Mouse (Mus musculus): ENCODE measurements around the gene Hsd17b11. TPM values are rescaled to one million over a fixed set of nuclear protein-coding genes. Genes with fewer than 3 reads are reported as not detected.

Hsd17b11 gene
- polyA plus RNA-seq, 1 experiment from 2014 or later, result 2.9 TPM

- H3K9ac ChIP-seq (replicated peaks; ENCODE audit: low read depth, low read length), result no peak overlapping the region
- no peak overlapping the region for H3K4me2 ChIP-seq (ENCODE audit: low read depth, low read length)
- H3K4me3 ChIP-seq (ENCODE audit: low read depth, low read length), result no peak overlapping the region
- peaks cover 9% of the 10 kb centered on the region; the same call in 1 of the 2 replicates for H3K36me3 ChIP-seq (ENCODE audit: control insufficient read depth, insufficient read depth, low read length)
- no peaks in the 10 kb centered on the region for H3K9me3 ChIP-seq (ENCODE audit: control insufficient read depth, low read length)
- H3K27ac ChIP-seq (ENCODE audit: low read depth, low read length), result no peak overlapping the region
- ATAC-seq (ENCODE audit: low read depth), result no peak
- WGBS, result 88% methylated on average over 7 of the region's 7 CpGs
- no peaks in the 10 kb centered on the region for H3K27me3 ChIP-seq (ENCODE audit: control insufficient read depth, insufficient read depth, low read length)
- H3K4me1 ChIP-seq (ENCODE audit: control insufficient read depth, insufficient read depth, low read length), result no peaks in the 10 kb centered on the region
Measured at GRCm38 (mm10) chr5:104056295-104056694, 34.6 kb upstream of the Hsd17b11 start.

GRCm38 (mm10) chr5:104055816-104056215 lies 34.1 kb upstream of the Hsd17b11 start:
- H3K27ac ChIP-seq (ENCODE audit: low read depth, low read length), result no peak overlapping the region
- peaks cover 13% of the 10 kb centered on the region; the same call in 1 of the 2 replicates for H3K36me3 ChIP-seq (ENCODE audit: control insufficient read depth, insufficient read depth, low read length)
- H3K4me1 ChIP-seq (ENCODE audit: control insufficient read depth, insufficient read depth, low read length), result no peaks in the 10 kb centered on the region
- no peak for ATAC-seq (ENCODE audit: low read depth)
- H3K9ac ChIP-seq (replicated peaks; ENCODE audit: low read depth, low read length), result no peak overlapping the region
- no peak overlapping the region for H3K4me3 ChIP-seq (ENCODE audit: low read depth, low read length)
- H3K4me2 ChIP-seq (ENCODE audit: low read depth, low read length), result no peak overlapping the region
- 95% methylated on average over 4 of the region's 4 CpGs for WGBS
- no peaks in the 10 kb centered on the region for H3K27me3 ChIP-seq (ENCODE audit: control insufficient read depth, insufficient read depth, low read length)
- H3K9me3 ChIP-seq (ENCODE audit: control insufficient read depth, low read length), result no peaks in the 10 kb centered on the region

- no peaks in the 10 kb centered on the region for H3K9me3 ChIP-seq (ENCODE audit: control insufficient read depth, low read length)
- no peaks in the 10 kb centered on the region for H3K27me3 ChIP-seq (ENCODE audit: control insufficient read depth, insufficient read depth, low read length)
- H3K4me2 ChIP-seq (ENCODE audit: low read depth, low read length), result no peak overlapping the region
- H3K36me3 ChIP-seq (ENCODE audit: control insufficient read depth, insufficient read depth, low read length), result peaks cover 9% of the 10 kb centered on the region; the same call in 1 of the 2 replicates
- no peak overlapping the region for H3K27ac ChIP-seq (ENCODE audit: low read depth, low read length)
- H3K4me1 ChIP-seq (ENCODE audit: control insufficient read depth, insufficient read depth, low read length), result no peaks in the 10 kb centered on the region
- no peak overlapping the region for H3K9ac ChIP-seq (replicated peaks; ENCODE audit: low read depth, low read length)
- H3K4me3 ChIP-seq (ENCODE audit: low read depth, low read length), result no peak overlapping the region
- ATAC-seq (ENCODE audit: low read depth), result no peak
- WGBS, result 94% methylated on average over 4 of the region's 4 CpGs
Measured at GRCm38 (mm10) chr5:104054938-104055337, 33.2 kb upstream of the Hsd17b11 start.

DNA sequence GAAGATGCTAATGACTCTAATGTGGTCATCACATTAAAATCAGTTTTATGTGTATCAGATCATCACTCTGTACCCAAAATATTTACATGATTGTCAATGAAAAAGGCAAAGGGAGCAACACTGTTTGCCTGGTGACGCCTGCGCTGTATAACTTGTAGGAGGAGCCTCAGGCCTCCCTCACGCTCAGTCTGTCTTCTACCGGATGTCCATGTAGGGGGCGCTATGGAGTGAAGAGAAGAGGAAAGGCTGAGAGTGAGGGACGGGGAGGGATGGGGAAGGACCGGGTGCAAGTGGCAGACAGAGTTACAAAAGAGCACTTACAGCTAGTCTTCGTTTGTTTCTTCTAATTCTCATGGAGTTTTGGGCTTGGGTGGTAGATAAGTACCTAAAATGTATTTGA lies 31.2 kb upstream of the Hsd17b11 start:
- Histone ChIP-seq H3K4me2 (ENCODE audit: low read depth, low read length) (no peak overlapping the region), H3K4me3 (ENCODE audit: low read depth, low read length) (no peak overlapping the region), H3K36me3 (ENCODE audit: control insufficient read depth, insufficient read depth, low read length) (peaks cover 9% of the 10 kb centered on the region; the same call in 1 of the 2 replicates), H3K9ac (replicated peaks; ENCODE audit: low read depth, low read length) (no peak overlapping the region), H3K4me1 (ENCODE audit: control insufficient read depth, insufficient read depth, low read length) (no peaks in the 10 kb centered on the region), H3K27ac (ENCODE audit: low read depth, low read length) (no peak overlapping the region), H3K27me3 (ENCODE audit: control insufficient read depth, insufficient read depth, low read length) (no peaks in the 10 kb centered on the region), H3K9me3 (ENCODE audit: control insufficient read depth, low read length) (no peaks in the 10 kb centered on the region)
- 63% methylated on average over 8 of the region's 8 CpGs for WGBS
- no peak for ATAC-seq (ENCODE audit: low read depth)

DNA sequence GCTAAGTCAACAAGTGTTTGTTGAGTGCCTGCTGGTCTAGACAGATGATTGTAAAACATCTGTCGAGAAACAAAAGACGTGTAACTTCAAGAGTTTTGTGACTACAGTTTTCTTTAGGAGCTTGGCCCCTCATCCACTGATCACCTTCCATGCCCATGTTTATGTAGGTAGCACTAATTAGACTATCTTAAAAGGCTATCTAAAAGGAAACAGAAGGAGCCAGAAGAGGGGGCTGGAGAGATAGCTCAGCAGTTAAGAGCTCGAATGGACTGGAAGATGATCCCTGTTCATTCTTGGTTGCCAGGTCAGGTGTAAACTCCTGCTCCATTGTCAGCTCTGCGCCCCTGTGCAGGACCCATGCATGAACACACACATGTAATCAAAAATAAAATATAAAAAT lies 26.4 kb upstream of the Hsd17b11 start:
- H3K4me2 ChIP-seq (ENCODE audit: low read depth, low read length), result peak overlapping the region; percentile 47
- no peak overlapping the region for H3K9ac ChIP-seq (replicated peaks; ENCODE audit: low read depth, low read length)
- H3K9me3 ChIP-seq (ENCODE audit: control insufficient read depth, low read length), result no peaks in the 10 kb centered on the region
- no peak overlapping the region for H3K4me3 ChIP-seq (ENCODE audit: low read depth, low read length)
- H3K27me3 ChIP-seq (ENCODE audit: control insufficient read depth, insufficient read depth, low read length), result no peaks in the 10 kb centered on the region
- H3K4me1 ChIP-seq (ENCODE audit: control insufficient read depth, insufficient read depth, low read length), result 0 out of 2 replicates have a peak, but pooled peaks cover 8% of the 10 kb centered on the region
- no peak overlapping the region for H3K27ac ChIP-seq (ENCODE audit: low read depth, low read length)
- 34% methylated on average over 4 of the region's 4 CpGs for WGBS
- ATAC-seq (ENCODE audit: low read depth), result no peak
- H3K36me3 ChIP-seq (ENCODE audit: control insufficient read depth, insufficient read depth, low read length), result 0 out of 2 replicates have a peak, but pooled peaks cover 5% of the 10 kb centered on the region

DNA sequence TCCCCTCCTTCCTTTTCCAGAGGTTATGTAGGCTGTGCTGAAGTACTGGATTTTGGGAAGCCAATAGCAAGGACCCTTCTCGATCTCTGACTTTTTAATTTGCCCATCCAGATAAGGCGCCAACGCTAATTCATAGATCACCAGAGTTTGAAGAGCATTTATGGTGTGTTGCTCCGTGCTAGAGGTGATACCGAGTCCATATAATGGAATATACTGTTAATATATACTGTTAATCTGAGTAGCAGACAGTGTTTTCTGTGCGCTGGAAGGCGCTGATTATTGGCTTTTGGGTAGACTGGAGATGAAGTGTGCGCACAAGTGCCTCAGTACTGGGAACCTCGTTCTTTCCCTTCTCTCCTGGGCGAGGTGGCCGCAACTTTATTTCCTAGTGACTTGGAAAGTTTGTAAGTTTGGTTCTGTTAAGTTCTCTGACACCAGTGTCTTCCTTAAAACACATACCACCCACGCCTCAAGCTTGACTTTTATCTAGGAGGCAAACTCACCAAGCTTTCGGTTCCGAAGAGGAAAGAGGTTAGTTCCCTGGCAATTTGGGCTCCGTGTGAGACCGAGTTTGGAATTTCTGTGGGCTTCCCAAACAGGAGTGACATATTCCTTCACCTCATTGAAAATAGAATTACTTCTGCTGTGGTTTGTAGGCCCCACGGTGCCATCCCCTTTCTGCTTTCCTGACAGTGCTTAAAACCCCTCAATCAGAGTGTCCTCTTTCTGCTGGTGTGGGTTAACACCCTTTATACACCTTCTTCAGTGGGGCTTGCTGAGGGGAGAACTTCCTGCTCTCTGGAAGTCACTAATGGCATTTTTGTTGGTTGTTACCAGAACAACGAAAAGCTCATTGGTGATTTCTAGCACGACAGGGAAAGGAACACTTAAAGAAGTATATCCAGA lies 25.7 kb upstream of the Hsd17b11 start:
- H3K4me2 ChIP-seq (ENCODE audit: low read depth, low read length), result peak overlapping the region; percentile 47
- H3K27me3 ChIP-seq (ENCODE audit: control insufficient read depth, insufficient read depth, low read length), result no peaks in the 10 kb centered on the region
- 0 out of 2 replicates have a peak, but pooled peaks cover 8% of the 10 kb centered on the region for H3K4me1 ChIP-seq (ENCODE audit: control insufficient read depth, insufficient read depth, low read length)
- 5% methylated on average over 19 of the region's 19 CpGs for WGBS
- peak; percentile 2; the same call in 1 of the 2 replicates for ATAC-seq (ENCODE audit: low read depth)
- peak overlapping the region; percentile 68 for H3K9ac ChIP-seq (replicated peaks; ENCODE audit: low read depth, low read length)
- peak overlapping the region; percentile 74; the same call in 1 of the 2 replicates for H3K27ac ChIP-seq (ENCODE audit: low read depth, low read length)
- no peaks in the 10 kb centered on the region for H3K9me3 ChIP-seq (ENCODE audit: control insufficient read depth, low read length)
- H3K36me3 ChIP-seq (ENCODE audit: control insufficient read depth, insufficient read depth, low read length), result 0 out of 2 replicates have a peak, but pooled peaks cover 5% of the 10 kb centered on the region
- H3K4me3 ChIP-seq (ENCODE audit: low read depth, low read length), result peak overlapping the region; percentile 58

GRCm38 (mm10) chr5:104046256-104047199 lies 24.8 kb upstream of the Hsd17b11 start, which contains the start of gene Nudt9:
TSS of gene Nudt9 (plus strand) at chr5:104046306.
- Histone ChIP-seq H3K4me1 (ENCODE audit: control insufficient read depth, insufficient read depth, low read length) (0 out of 2 replicates have a peak, but pooled peaks cover 8% of the 10 kb centered on the region), H3K9ac (replicated peaks; ENCODE audit: low read depth, low read length) (peak within 1 kb of the TSS; percentile 68), H3K4me2 (ENCODE audit: low read depth, low read length) (peak within 1 kb of the TSS; percentile 47), H3K4me3 (ENCODE audit: low read depth, low read length) (peak within 1 kb of the TSS; percentile 58), H3K36me3 (ENCODE audit: control insufficient read depth, insufficient read depth, low read length) (0 out of 2 replicates have a peak, but pooled peaks cover 5% of the 10 kb centered on the region), H3K27me3 (ENCODE audit: control insufficient read depth, insufficient read depth, low read length) (no peaks in the 10 kb centered on the region), H3K27ac (ENCODE audit: low read depth, low read length) (peak within 1 kb of the TSS; percentile 74), H3K9me3 (ENCODE audit: control insufficient read depth, low read length) (no peaks in the 10 kb centered on the region)
- ATAC-seq (ENCODE audit: low read depth), result peak; percentile 99
- 5% methylated on average over 80 of the region's 90 CpGs for WGBS

DNA sequence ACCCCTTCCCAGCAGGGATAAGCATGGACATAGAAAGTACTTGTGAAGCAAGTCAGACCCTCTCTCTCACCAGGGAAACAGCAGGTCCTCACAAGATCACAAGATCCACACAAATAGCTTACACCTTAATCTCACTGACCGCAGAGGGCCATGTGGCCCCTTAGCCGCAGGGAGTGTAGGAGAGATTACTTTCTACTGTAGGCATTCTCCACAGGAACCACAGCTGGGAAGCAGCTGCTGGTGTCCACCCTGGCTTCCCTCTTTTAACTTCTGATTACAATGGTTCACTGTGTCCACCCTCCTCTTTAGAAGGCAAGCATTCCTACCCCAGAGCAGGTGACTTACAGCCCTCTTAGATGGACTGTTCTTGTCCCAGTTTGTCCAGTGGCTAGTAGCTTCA lies 22.0 kb upstream of the Hsd17b11 start:
- H3K4me1 ChIP-seq (ENCODE audit: control insufficient read depth, insufficient read depth, low read length), result 0 out of 2 replicates have a peak, but pooled peaks cover 8% of the 10 kb centered on the region
- H3K36me3 ChIP-seq (ENCODE audit: control insufficient read depth, insufficient read depth, low read length), result no peaks in the 10 kb centered on the region
- H3K9me3 ChIP-seq (ENCODE audit: control insufficient read depth, low read length), result no peaks in the 10 kb centered on the region
- WGBS, result 72% methylated on average over 2 of the region's 2 CpGs
- ATAC-seq (ENCODE audit: low read depth), result no peak
- no peak overlapping the region for H3K9ac ChIP-seq (replicated peaks; ENCODE audit: low read depth, low read length)
- no peak overlapping the region for H3K27ac ChIP-seq (ENCODE audit: low read depth, low read length)
- H3K4me2 ChIP-seq (ENCODE audit: low read depth, low read length), result no peak overlapping the region
- no peak overlapping the region for H3K4me3 ChIP-seq (ENCODE audit: low read depth, low read length)
- no peaks in the 10 kb centered on the region for H3K27me3 ChIP-seq (ENCODE audit: control insufficient read depth, insufficient read depth, low read length)

Data from neural tube, embryonic 14.5 days (tissue).